Mouse (Mus musculus) bone marrow macrophage, adult 2 months (primary cell): ENCODE measurements around the gene Tekt1.

Experiments
- CTCF ChIP-seq: IDR thresholded peaks from 2 replicates; pipeline ENCODE4 v1.5.1; 2012; ENCODE audit warnings: low read depth, mild to moderate bottlenecking, low read length, moderate library complexity
- POLR2A ChIP-seq: IDR thresholded peaks from 2 replicates; pipeline ENCODE4 v1.6.1; 2012; ENCODE audit warnings: mild to moderate bottlenecking, low read depth, low read length, borderline replicate concordance

- TF ChIP-seq CTCF (no peak), POLR2A (no peak)
These were observed 31.0 kb upstream of the Tekt1 start for GRCm38 (mm10) chr11:72393243-72393642.
